Comparison of ENCODE assay signal across 28 mouse cellular contexts in genomic region chr6:115255171-115255570, GRCm38 (mm10). TPM values are rescaled to one million over a fixed set of nuclear protein-coding genes. Genes with fewer than 3 reads are reported as not detected.
DNase-seq lines count a peak whose midpoint lies in the region; ATAC-seq and TF ChIP-seq lines count a peak whose summit lies in the region.
"Had no signal": no experiment of that assay in that cellular context is flagged by ENCODE, and none has a peak within 500 bp of the region (broad histone marks: within the 10 kb centered on the region; RNA-seq: fewer than 3 reads in every experiment).

No protein-coding gene starts in this region.

- H3K27ac ChIP-seq in forebrain, embryonic 14.5 days (ENCODE audit: low read depth, low read length) = no peak overlapping the region
- no peak overlapping the region for H3K27ac ChIP-seq in forebrain, embryonic 13.5 days
- H3K27ac ChIP-seq in heart, embryonic 11.5 days (ENCODE audit: low read depth, low read length) = no peak overlapping the region
- H3K27ac ChIP-seq: embryonic facial prominence, embryonic 12.5 days; embryonic facial prominence, embryonic 15.5 days; forebrain, embryonic 12.5 days; gastrocnemius, adult 2 months; heart, adult 2 months; heart, embryonic 10.5 days; hindbrain, embryonic 12.5 days; hindbrain, embryonic 15.5 days had no signal

- H3K36me3 ChIP-seq in forebrain, embryonic 14.5 days (ENCODE audit: control insufficient read depth, insufficient read depth, low read length) = no peaks in the 10 kb centered on the region
- H3K36me3 ChIP-seq in forebrain, embryonic 13.5 days (ENCODE audit: poor library complexity, severe bottlenecking) = no peaks in the 10 kb centered on the region
- no peaks in the 10 kb centered on the region for H3K36me3 ChIP-seq in heart, embryonic 11.5 days (ENCODE audit: control insufficient read depth, insufficient read depth, low read length)
- H3K36me3 ChIP-seq: embryonic facial prominence, embryonic 12.5 days; embryonic facial prominence, embryonic 15.5 days; forebrain, embryonic 12.5 days; heart, embryonic 10.5 days; hindbrain, embryonic 12.5 days had no signal

- no peak overlapping the region for H3K4me2 ChIP-seq in forebrain, embryonic 14.5 days (ENCODE audit: low read length)
- no peak overlapping the region for H3K4me2 ChIP-seq in forebrain, embryonic 13.5 days
- no peak overlapping the region for H3K4me2 ChIP-seq in heart, embryonic 11.5 days
- H3K4me2 ChIP-seq: embryonic facial prominence, embryonic 12.5 days; embryonic facial prominence, embryonic 15.5 days; forebrain, embryonic 12.5 days; hindbrain, embryonic 12.5 days; hindbrain, embryonic 15.5 days had no signal

- TF ChIP-seq CTCF in brain, embryonic 14.5 days (IDR thresholded peaks at IDR 0.05; ENCODE audit: borderline replicate concordance, extremely low read depth, insufficient read depth, insufficient read length) = no peak

- 81% methylated on average over 3 of the region's 3 CpGs for WGBS in forebrain, embryonic 14.5 days
- WGBS in forebrain, embryonic 13.5 days = 87% methylated on average over 3 of the region's 3 CpGs
- 77% methylated on average over 3 of the region's 3 CpGs for WGBS in heart, embryonic 11.5 days (ENCODE audit: insufficient replicate concordance)

- no peak overlapping the region for H3K9ac ChIP-seq in forebrain, embryonic 14.5 days (ENCODE audit: low read length)
- no peak overlapping the region for H3K9ac ChIP-seq in forebrain, embryonic 13.5 days
- H3K9ac ChIP-seq in heart, embryonic 11.5 days (ENCODE audit: low read depth, low read length) = no peak overlapping the region
- H3K9ac ChIP-seq: embryonic facial prominence, embryonic 12.5 days; embryonic facial prominence, embryonic 15.5 days; forebrain, embryonic 12.5 days; hindbrain, embryonic 12.5 days; hindbrain, embryonic 15.5 days had no signal

- ATAC-seq in forebrain, embryonic 14.5 days = no peak
- ATAC-seq in forebrain, embryonic 13.5 days = no peak
- ATAC-seq in heart, embryonic 11.5 days (replicated peaks; ENCODE audit: insufficient number of reproducible peaks, low FRiP score, low TSS enrichment) = no peak
- ATAC-seq: CD4-positive, CD25-positive, alpha-beta regulatory T cell, adult 4 months; intestine, postnatal 0 days had no signal

- H3K4me3 ChIP-seq in forebrain, embryonic 14.5 days (ENCODE audit: low read depth, low read length) = no peak overlapping the region
- no peak overlapping the region for H3K4me3 ChIP-seq in forebrain, embryonic 13.5 days
- H3K4me3 ChIP-seq in heart, embryonic 11.5 days (ENCODE audit: low read depth, low read length) = no peak overlapping the region
- H3K4me3 ChIP-seq: embryonic facial prominence, embryonic 12.5 days; embryonic facial prominence, embryonic 15.5 days; forebrain, embryonic 12.5 days; gastrocnemius, adult 2 months; heart, adult 2 months; heart, embryonic 10.5 days; hindbrain, embryonic 12.5 days; hindbrain, embryonic 15.5 days had no signal

- DNase-seq in forebrain, embryonic 14.5 days (ENCODE audit: low spot score) = peak; percentile 52
- peak; percentile 15 for DNase-seq in heart, adult 11 months
- peak; percentile 42 for DNase-seq in adipocyte (ENCODE audit: low spot score)
- DNase-seq in brain, embryonic 14.5 days (ENCODE audit: low read depth) = peak; percentile 49
- DNase-seq: adrenal gland, postnatal 25 days; cerebellum, adult 11 months; cerebellum, adult 2 months; cerebellum, adult 9-11 months; cerebellum, postnatal 25 days; gastrocnemius, adult 2 months; gastrocnemius, postnatal 25 days; heart, adult 2 months; kidney, adult 2 months had no signal

- H3K4me1 ChIP-seq in forebrain, embryonic 14.5 days (ENCODE audit: control insufficient read depth, insufficient read depth, low read length) = 0 out of 2 replicates have a peak, but pooled peaks cover 7% of the 10 kb centered on the region
- H3K4me1 ChIP-seq in forebrain, embryonic 13.5 days = peaks cover 14% of the 10 kb centered on the region
- peaks cover 5% of the 10 kb centered on the region; the same call in 1 of the 2 replicates for H3K4me1 ChIP-seq in heart, embryonic 11.5 days (ENCODE audit: control insufficient read depth, insufficient read depth, low read length)

- no peak for TF ChIP-seq POLR2A in brain, embryonic 14.5 days (IDR thresholded peaks at IDR 0.05; ENCODE audit: borderline replicate concordance, extremely low read depth, insufficient read depth, insufficient read length, poor library complexity, severe bottlenecking)

- no peaks in the 10 kb centered on the region for H3K9me3 ChIP-seq in forebrain, embryonic 14.5 days (replicated peaks; ENCODE audit: control insufficient read depth, low read length)
- H3K9me3 ChIP-seq in forebrain, embryonic 13.5 days (replicated peaks) = no peaks in the 10 kb centered on the region
- no peaks in the 10 kb centered on the region for H3K9me3 ChIP-seq in heart, embryonic 11.5 days (replicated peaks; ENCODE audit: control insufficient read depth, low read length)
- H3K9me3 ChIP-seq: embryonic facial prominence, embryonic 12.5 days; embryonic facial prominence, embryonic 15.5 days; forebrain, embryonic 12.5 days; heart, embryonic 10.5 days; hindbrain, embryonic 12.5 days; hindbrain, embryonic 15.5 days had no signal

- H3K27me3 ChIP-seq in forebrain, embryonic 14.5 days (replicated peaks; ENCODE audit: control insufficient read depth, insufficient read depth, low read length) = no peaks in the 10 kb centered on the region
- H3K27me3 ChIP-seq in forebrain, embryonic 13.5 days = no peaks in the 10 kb centered on the region
- H3K27me3 ChIP-seq in heart, embryonic 11.5 days (ENCODE audit: control insufficient read depth, insufficient read depth, low read length) = peaks cover 54% of the 10 kb centered on the region
- H3K27me3 ChIP-seq: embryonic facial prominence, embryonic 15.5 days; hindbrain, embryonic 12.5 days; hindbrain, embryonic 15.5 days had no signal

RNA-seq across cellular contexts. Expression of gene Timp4, which starts 3.2 kb away (rescaled TPM):
- 1.5 and 2.0 TPM in 2 replicates for polyA plus RNA-seq in forebrain, embryonic 14.5 days (2014; fragmentation: Nextera tagmentation; extraction: Ambion mirVana)
- 0.62 and 0.97 TPM in 2 replicates for polyA plus RNA-seq in forebrain, embryonic 13.5 days (2015; fragmentation: Nextera tagmentation; extraction: Ambion mirVana)
- polyA plus RNA-seq in heart, embryonic 11.5 days (2014; fragmentation: Nextera tagmentation; extraction: Ambion mirVana) = 0.39 TPM in 1 of 2 replicates, not detected in the other
- polyA plus RNA-seq in brain, embryonic 14.5 days (2012; rRNA removed) = 1.9 and 5.7 TPM in 2 replicates

RNA-seq across cellular contexts. Expression of gene Gm17482, which starts 28.0 kb away (rescaled TPM):
- not detected in 2 replicates for polyA plus RNA-seq in forebrain, embryonic 14.5 days (2014; fragmentation: Nextera tagmentation; extraction: Ambion mirVana)
- not detected in 2 replicates for polyA plus RNA-seq in forebrain, embryonic 13.5 days (2015; fragmentation: Nextera tagmentation; extraction: Ambion mirVana)
- polyA plus RNA-seq in heart, embryonic 11.5 days (2014; fragmentation: Nextera tagmentation; extraction: Ambion mirVana) = not detected in 2 replicates
- not detected in 2 replicates for polyA plus RNA-seq in brain, embryonic 14.5 days (2012; rRNA removed)
- polyA plus RNA-seq: C2C12; CD4-positive, CD25-positive, alpha-beta regulatory T cell, adult 4 months; cerebellum, adult 2 months; embryonic facial prominence, embryonic 12.5 days; embryonic facial prominence, embryonic 15.5 days; forebrain, embryonic 12.5 days; gonadal fat pad, adult 2 months; heart, adult 2 months; heart, embryonic 10.5 days; heart, embryonic 14.5 days; heart, postnatal 0 days; hindbrain, embryonic 12.5 days; hindbrain, embryonic 15.5 days; intestine, embryonic 14.5 days; intestine, postnatal 0 days; kidney, adult 2 months had no signal
